ENCODE assay signal across 16 mouse cellular contexts in genomic region chr10:20173733-20174132, GRCm38 (mm10). TPM values are rescaled to one million over a fixed set of nuclear protein-coding genes. Genes with fewer than 3 reads are reported as not detected.
DNase-seq lines count a peak whose midpoint lies in the region; ATAC-seq and TF ChIP-seq lines count a peak whose summit lies in the region.
"Had no signal": no experiment of that assay in that cellular context is flagged by ENCODE, and none has a peak within 500 bp of the region (broad histone marks: within the 10 kb centered on the region; RNA-seq: fewer than 3 reads in every experiment).

No protein-coding gene starts in this region.

- no peak overlapping the region for H3K4me2 ChIP-seq in kidney, embryonic 14.5 days (replicated peaks; ENCODE audit: low read depth, low read length)
- H3K4me2 ChIP-seq: liver, embryonic 15.5 days; midbrain, embryonic 15.5 days had no signal

- 63% methylated on average over 4 of the region's 4 CpGs for WGBS in kidney, embryonic 14.5 days
- 70% methylated on average over 4 of the region's 4 CpGs for WGBS in lung, adult 2 months

- H3K4me3 ChIP-seq in kidney, embryonic 14.5 days (ENCODE audit: low read length): no peak overlapping the region
- H3K4me3 ChIP-seq in lung, adult 2 months (replicated peaks; ENCODE audit: extremely low read depth, low read depth, low read length): no peak overlapping the region
- H3K4me3 ChIP-seq: forebrain, embryonic 10.5 days; liver, embryonic 15.5 days; megakaryocyte, embryonic 14.5 days; midbrain, embryonic 15.5 days had no signal

- ATAC-seq in kidney, embryonic 14.5 days (ENCODE audit: low FRiP score, low TSS enrichment): no peak
- peak; percentile 66 for ATAC-seq in Patski
- ATAC-seq: inflammation-experienced regulatory T-cells, adult 6 months; midbrain, embryonic 15.5 days had no signal

- no peak overlapping the region for H3K27ac ChIP-seq in kidney, embryonic 14.5 days (ENCODE audit: low read depth, low read length)
- H3K27ac ChIP-seq: forebrain, embryonic 10.5 days; liver, embryonic 15.5 days; midbrain, embryonic 15.5 days had no signal

- CTCF ChIA-PET in Patski (lab: Charles Lee): no interaction called here

- TF ChIP-seq CTCF in Patski (IDR thresholded peaks at IDR 0.05): no peak
- TF ChIP-seq CTCF in lung, adult 2 months (IDR thresholded peaks at IDR 0.05; ENCODE audit: insufficient read depth, low read length): no peak

- DNase-seq in kidney, adult 8-10 months: peak; percentile 65 to 76
- DNase-seq in Muller cell, postnatal 12 days (ENCODE audit: inconsistent ontology term): peak; percentile 62
- DNase-seq in Patski (ENCODE audit: low read depth, low spot score): peak; percentile 37
- peak; percentile 61 for DNase-seq in kidney, postnatal 14 days
- DNase-seq in lung, adult 2 months: no peak
- no peak for DNase-seq in adrenal gland, postnatal 14 days
- DNase-seq: cerebellum, postnatal 14 days; gastrocnemius, postnatal 14 days; lung, postnatal 14 days; thymus, adult 2 months had no signal

- no peaks in the 10 kb centered on the region for H3K9me3 ChIP-seq in kidney, embryonic 14.5 days (ENCODE audit: control insufficient read depth, low read length)
- H3K9me3 ChIP-seq: forebrain, embryonic 10.5 days; liver, embryonic 15.5 days; megakaryocyte, embryonic 14.5 days; midbrain, embryonic 15.5 days had no signal

- H3K36me3 ChIP-seq in kidney, embryonic 14.5 days (ENCODE audit: control insufficient read depth, insufficient read depth, low read length): no peaks in the 10 kb centered on the region
- H3K36me3 ChIP-seq: forebrain, embryonic 10.5 days; liver, embryonic 15.5 days; midbrain, embryonic 15.5 days had no signal

- no peaks in the 10 kb centered on the region for H3K27me3 ChIP-seq in kidney, embryonic 14.5 days (ENCODE audit: control insufficient read depth, insufficient read depth, low read length)
- H3K27me3 ChIP-seq in Patski: no peaks in the 10 kb centered on the region
- H3K27me3 ChIP-seq: liver, embryonic 15.5 days had no signal

- H3K4me1 ChIP-seq in kidney, embryonic 14.5 days (ENCODE audit: control insufficient read depth, insufficient read depth, low read length): peaks cover 13% of the 10 kb centered on the region; the same call in 1 of the 2 replicates
- no peaks in the 10 kb centered on the region for H3K4me1 ChIP-seq in lung, adult 2 months (ENCODE audit: control insufficient read depth, insufficient read depth, low read length)

- POLR2A ChIA-PET in Patski (lab: Charles Lee): no interaction called here

- TF ChIP-seq POLR2A in lung, adult 2 months (IDR thresholded peaks at IDR 0.05; ENCODE audit: borderline replicate concordance, extremely low read depth, low read depth, low read length): no peak

- no peak overlapping the region for H3K9ac ChIP-seq in kidney, embryonic 14.5 days (ENCODE audit: low read depth, low read length)
- H3K9ac ChIP-seq: liver, embryonic 15.5 days; midbrain, embryonic 15.5 days had no signal

- in situ Hi-C loops in Patski (cut with MboI; ENCODE audit: low pct_unique_long_range_greater_than_20kb): no loop called here

RNA-seq across cellular contexts. Expression of gene Map7, which starts 25.5 kb away (rescaled TPM):
- 12.6 and 19.6 TPM in 2 replicates for polyA plus RNA-seq in kidney, embryonic 14.5 days (2014; fragmentation: Nextera tagmentation; extraction: Ambion mirVana)
- 14.5 TPM for polyA plus RNA-seq in Patski (2021)
- polyA plus RNA-seq in lung, adult 2 months (2012; rRNA removed): 13.4 and 13.6 TPM in 2 replicates
- total RNA-seq in adrenal gland, postnatal 14 days (2021): 16.5 and 19.0 TPM in 2 replicates

Comparison
In these comparisons a context has a peak if more than half of its experiments do, and no peak if none do; other contexts are left out.
1. DNase-seq: peak in kidney, adult 8-10 months (2 of 2), Muller cell, postnatal 12 days (single experiment), Patski (single experiment) and kidney, postnatal 14 days (single experiment); none in lung, adult 2 months (single experiment) and adrenal gland, postnatal 14 days (single experiment).